Mouse (Mus musculus) left cerebral cortex, postnatal 25 days (tissue): ENCODE measurements around the gene Dpf2. TPM values are rescaled to one million over a fixed set of nuclear protein-coding genes. Genes with fewer than 3 reads are reported as not detected.

Experiments used
- DNase-seq, 2 experiments: peaks; one replicate each; pipeline ENCODE4 v3.0.0; 2022; ENCODE audit warnings: low spot score in 2 of 2, mixed read lengths in 1 of 2
- intact Hi-C: fragments of 180-260 bp; cut with DNase I; formaldehyde crosslinking; loops from one replicate; pipeline ENCODE4 v1.15.1; 2025
- total RNA-seq, 2 experiments: library from RNA; stranded (reverse); gene quantifications; 2 replicates each; pipeline ENCODE4 v1.2.3; 2021

The Dpf2 gene
- total RNA-seq, 2 experiments from 2014 or later, result 84.1 to 96.1 TPM

GRCm38 (mm10) chr19:5937836-5938406 lies 25.1 kb upstream of the Dpf2 start:
- no peak for DNase-seq
- intact Hi-C loops, result no loop called here

- no peak for DNase-seq
- intact Hi-C loops, result no loop called here
Measured at GRCm38 (mm10) chr19:5937095-5937835, 24.5 kb upstream of the Dpf2 start.

- DNase-seq, result no peak
- intact Hi-C loops, result no loop called here
Measured at GRCm38 (mm10) chr19:5935691-5936090, 22.9 kb upstream of the Dpf2 start.

- intact Hi-C loops, result no loop called here
- DNase-seq, result no peak
Measured at GRCm38 (mm10) chr19:5935266-5935665, 22.5 kb upstream of the Dpf2 start.

GRCm38 (mm10) chr19:5929634-5930596 lies 17.1 kb upstream of the Dpf2 start:
- no peak for DNase-seq
- intact Hi-C loops, result no loop called here

GRCm38 (mm10) chr19:5928546-5928945 lies 15.7 kb upstream of the Dpf2 start:
- no peak for DNase-seq
- intact Hi-C loops, result no loop called here

GRCm38 (mm10) chr19:5928104-5928503 lies 15.3 kb upstream of the Dpf2 start:
- no peak for DNase-seq
- intact Hi-C loops, result no loop called here

- intact Hi-C loops, result no loop called here
- no peak for DNase-seq
Measured at GRCm38 (mm10) chr19:5927532-5927931, 14.7 kb upstream of the Dpf2 start.

- intact Hi-C loops, result no loop called here
- DNase-seq, result no peak
Measured at GRCm38 (mm10) chr19:5927026-5927425, 14.2 kb upstream of the Dpf2 start.

- intact Hi-C loops, result loop anchor here (2.0 kb wide), 1 partner anchor 89 kb away; the partner anchor contains the start of gene Capn1
- DNase-seq, result no peak
Measured at GRCm38 (mm10) chr19:5925311-5925855, 12.6 kb upstream of the Dpf2 start.

- peak; percentile 87 to 95 for DNase-seq
- intact Hi-C loops, result loop anchor here (1.0 to 5.0 kb wide), 3 partner anchors 32 to 118 kb away; partner anchors contain the start of gene Capn1
Measured at GRCm38 (mm10) chr19:5924713-5925093, 11.9 kb upstream of the Dpf2 start, which contains the start of gene Cdc42ep2. TSS of gene Cdc42ep2 (minus strand) at chr19:5924816.

- intact Hi-C loops, result loop anchor here (1.0 to 5.0 kb wide), 3 partner anchors 32 to 118 kb away; partner anchors contain the start of gene Capn1
Measured at GRCm38 (mm10) chr19:5923990-5924712, 11.3 kb upstream of the Dpf2 start.

GRCm38 (mm10) chr19:5922963-5923362 lies 10.2 kb upstream of the Dpf2 start:
- intact Hi-C loops, result loop anchor here (5.0 kb wide), 1 partner anchor 119 kb away; no protein-coding TSS in a partner anchor

More at GRCm38 (mm10) chr19:5923990-5924712, 11.3 kb upstream of the Dpf2 start:
- peak; percentile 88 to 89 for DNase-seq

GRCm38 (mm10) chr19:5922119-5922942 lies 9.5 kb upstream of the Dpf2 start:
- intact Hi-C loops, result loop anchor here (5.0 kb wide), 1 partner anchor 120 kb away; no protein-coding TSS in a partner anchor
- no peak for DNase-seq

More at GRCm38 (mm10) chr19:5922963-5923362, 10.2 kb upstream of the Dpf2 start:
- DNase-seq, result no peak

- intact Hi-C loops, result loop anchor here (5.0 kb wide), 1 partner anchor 121 kb away; no protein-coding TSS in a partner anchor
Measured at GRCm38 (mm10) chr19:5921715-5922114, 8.9 kb upstream of the Dpf2 start.

GRCm38 (mm10) chr19:5912103-5913006 lies 455 bp downstream of the Dpf2 start:
- peak; percentile 99 for DNase-seq
- intact Hi-C loops, result no loop called here

More at GRCm38 (mm10) chr19:5921715-5922114, 8.9 kb upstream of the Dpf2 start:
- no peak for DNase-seq
